Mouse (Mus musculus) heart, adult 2 months (tissue): Measurements from ENCODE around the gene Ccdc36. TPM values are rescaled to one million over a fixed set of nuclear protein-coding genes. Genes with fewer than 3 reads are reported as not detected.

Experiments used
- DNase-seq, 2 experiments: peaks; one replicate each; pipeline ENCODE4 v3.0.0; 2021
- H3K27ac ChIP-seq: fragments of 200-600 bp; 2 replicates; pipeline ENCODE4 v1.8.1; 2022
- H3K27me3 ChIP-seq: fragments of 200-500 bp; 2 replicates; pipeline ENCODE4 v1.6.1; 2012; ENCODE audit warnings: mild to moderate bottlenecking, low read length, inconsistent platforms, mixed read lengths; ENCODE audit not compliant: control insufficient read depth, insufficient read depth
- H3K36me3 ChIP-seq: fragments of 200-500 bp; 2 replicates; pipeline ENCODE4 v1.6.1; 2012; ENCODE audit warnings: low read length, inconsistent platforms; ENCODE audit not compliant: control insufficient read depth, insufficient read depth
- H3K4me1 ChIP-seq: fragments of 200-500 bp; 2 replicates; pipeline ENCODE4 v1.6.1; 2011; ENCODE audit warnings: low read length; ENCODE audit not compliant: control insufficient read depth, insufficient read depth
- H3K4me3 ChIP-seq: fragments of 200-600 bp; 2 replicates; pipeline ENCODE4 v1.8.1; 2022
- H3K79me2 ChIP-seq: fragments of 200-500 bp; replicated peaks from 2 replicates; pipeline ENCODE4 v1.6.1; 2012; ENCODE audit warnings: mild to moderate bottlenecking, inconsistent platforms, low read length, moderate library complexity, mixed read lengths; ENCODE audit not compliant: control insufficient read depth, insufficient read depth
- H3K9ac ChIP-seq: fragments of 200-500 bp; 2 replicates; pipeline ENCODE4 v1.6.1; 2012; ENCODE audit warnings: low read depth, mild to moderate bottlenecking, control low read depth, inconsistent platforms, low read length, mixed read lengths
- CTCF ChIP-seq: fragments of 200-600 bp; IDR thresholded peaks from 2 replicates; pipeline ENCODE4 v1.8.1; 2022; ENCODE audit warnings: antibody characterized with exemption, mild to moderate bottlenecking, moderate library complexity
- EP300 ChIP-seq: fragments of 200-500 bp; IDR thresholded peaks from 2 replicates; pipeline ENCODE4 v1.6.1; 2011; ENCODE audit warnings: low read depth, low read length, control low read depth; ENCODE audit not compliant: insufficient read depth
- POLR2A ChIP-seq: fragments of 200-500 bp; IDR thresholded peaks from 2 replicates; pipeline ENCODE4 v1.6.1; 2011; ENCODE audit warnings: mild to moderate bottlenecking, low read depth, low read length, control low read depth; ENCODE audit not compliant: insufficient read depth
- WGBS: fragments of 180-500 bp; shearing (Covaris S2); methylation state at CpG from one replicate; pipeline ENCODE4 v1.1.7; 2018; 5-methylcytosine and 5-hydroxymethylcytosine counted together
- intact Hi-C: fragments of 180-260 bp; cut with DNase I; formaldehyde crosslinking; loops from one replicate; pipeline ENCODE4 v1.15.1; 2025
- polyA plus RNA-seq: library from polyadenylated mRNA; depleted of rRNA; stranded (reverse); fragments of >200 nt; gene quantifications from 2 replicates; pipeline ENCODE4 v1.2.3, GENCODE M21; 2012
- total RNA-seq, 2 experiments: library from RNA; stranded (reverse); gene quantifications; 2 replicates each; pipeline ENCODE4 v1.2.3; 2021

Ccdc36 gene
- total and polyA plus RNA-seq, 3 experiments = not detected

- intact Hi-C loops = loop anchor here (2.0 kb wide), 1 partner anchor 17 kb away; the partner anchor contains the start of gene Lamb2
- 64% methylated on average over 5 of the region's 5 CpGs for WGBS
- Histone ChIP-seq H3K9ac (no peak overlapping the region), H3K79me2 (peaks cover 2% of the 10 kb centered on the region), H3K4me3 (peak overlapping the region; percentile 97), H3K4me1 (peaks cover 13% of the 10 kb centered on the region), H3K36me3 (no peaks in the 10 kb centered on the region), H3K27me3 (no peaks in the 10 kb centered on the region), H3K27ac (peak overlapping the region; percentile 97)
- no peak for TF ChIP-seq EP300
- no peak for TF ChIP-seq CTCF
- TF ChIP-seq POLR2A = no peak
- no peak for DNase-seq
Observed at GRCm38 (mm10) chr9:108461675-108462074, 33.4 kb upstream of the Ccdc36 start.

DNA sequence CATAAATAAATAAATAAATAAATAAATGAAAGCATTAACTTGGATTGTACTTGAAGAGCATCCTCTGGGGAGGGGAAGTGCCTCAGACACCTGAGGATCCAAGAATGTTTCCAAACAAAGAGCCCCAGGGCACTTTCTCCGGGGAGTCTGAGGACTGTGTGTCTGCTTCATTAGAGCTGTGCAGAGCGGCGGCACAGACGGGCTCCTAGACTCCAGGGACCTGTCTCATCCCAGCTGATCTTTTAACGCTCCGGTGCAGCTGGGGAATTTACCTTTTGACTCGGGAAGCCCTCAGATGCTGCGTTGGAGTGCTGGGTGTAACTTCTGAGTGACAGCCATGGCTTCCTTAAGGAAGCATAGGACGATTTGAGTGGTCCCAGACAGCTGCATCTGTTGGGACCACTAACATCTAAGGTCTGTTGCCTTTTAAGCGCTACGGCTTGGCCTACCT lies 32.9 kb upstream of the Ccdc36 start, which contains the start of gene Klhdc8b:
Gene Klhdc8b (minus strand): TSS at position 401 of the 451 bp plus-strand sequence.
- 18% methylated on average over 11 of the region's 11 CpGs for WGBS
- DNase-seq = peak in 1 of 2 experiments; percentile 34
- peak within 1 kb of the TSS; percentile 96 for H3K9ac ChIP-seq
- no peaks in the 10 kb centered on the region for H3K27me3 ChIP-seq
- peaks cover 13% of the 10 kb centered on the region for H3K4me1 ChIP-seq
- H3K4me3 ChIP-seq = peak within 1 kb of the TSS; percentile 97
- no peaks in the 10 kb centered on the region for H3K36me3 ChIP-seq
- peak within 1 kb of the TSS; percentile 97 for H3K27ac ChIP-seq
- intact Hi-C loops = loop anchor here (2.0 kb wide), 1 partner anchor 18 kb away; the partner anchor contains the start of gene Lamb2
- peaks cover 2% of the 10 kb centered on the region for H3K79me2 ChIP-seq
- no peak for TF ChIP-seq CTCF
- TF ChIP-seq POLR2A = no peak
- TF ChIP-seq EP300 = no peak

DNA sequence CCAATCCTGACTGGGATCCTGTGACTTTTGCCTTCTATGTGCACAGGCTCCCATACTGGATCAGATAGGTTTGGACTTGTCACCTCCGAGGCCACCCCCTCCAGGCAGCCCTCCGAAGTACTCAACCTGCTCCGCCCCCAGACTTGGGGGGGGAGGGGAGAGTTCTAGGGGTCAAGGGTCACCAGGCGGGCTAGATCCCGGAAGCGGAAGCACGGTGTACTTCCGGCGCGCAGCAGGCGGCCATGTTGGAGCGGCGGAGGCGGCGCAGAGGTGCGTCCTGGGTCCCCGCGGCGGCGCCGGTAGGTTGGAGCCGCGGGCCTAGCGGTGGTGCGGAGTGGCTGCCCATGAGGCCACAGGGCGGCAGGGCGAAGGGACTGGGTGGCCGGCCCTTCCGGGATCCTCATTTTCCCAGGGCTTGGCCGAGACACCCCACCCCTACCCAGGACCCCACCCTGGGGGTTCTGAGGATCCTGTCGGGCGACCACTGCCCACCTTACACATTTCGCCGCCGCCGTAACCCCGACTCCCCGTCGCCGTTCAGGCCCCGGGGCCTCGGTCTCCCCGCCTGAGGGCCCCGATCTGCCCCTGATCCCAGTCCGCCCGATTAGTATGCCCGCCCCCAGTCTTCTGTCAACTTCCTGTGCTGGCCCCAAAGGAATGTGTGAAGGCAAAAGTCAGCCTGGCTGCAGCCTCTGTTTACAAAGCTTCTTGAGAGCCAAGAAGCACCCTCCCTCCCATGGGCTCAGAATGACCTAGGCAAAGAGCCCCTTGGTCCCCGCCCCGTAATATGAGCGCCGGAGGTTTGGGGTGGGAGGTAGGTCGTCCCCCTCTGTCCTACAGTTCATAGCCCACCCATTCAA lies 32.3 kb upstream of the Ccdc36 start, which contains the start of gene Ccdc71:
Gene Ccdc71 (plus strand): TSS at position 209 of the 860 bp plus-strand sequence.
- peak; percentile 44 for TF ChIP-seq POLR2A
- no peak for TF ChIP-seq CTCF
- 0 out of 2 replicates have a peak, but pooled peaks have one; percentile 23 for TF ChIP-seq EP300
- Histone ChIP-seq H3K9ac (peak within 1 kb of the TSS; percentile 96), H3K36me3 (no peaks in the 10 kb centered on the region), H3K4me3 (peak within 1 kb of the TSS; percentile 97), H3K27ac (peak within 1 kb of the TSS; percentile 97), H3K4me1 (peaks cover 13% of the 10 kb centered on the region), H3K27me3 (no peaks in the 10 kb centered on the region), H3K79me2 (peaks cover 2% of the 10 kb centered on the region)
- intact Hi-C loops = loop anchor here (2.0 kb wide), 1 partner anchor 18 kb away; the partner anchor contains the start of gene Lamb2
- DNase-seq = peak; percentile 88 to 91
- WGBS = under 1% methylated on average over 52 of the region's 52 CpGs

DNA sequence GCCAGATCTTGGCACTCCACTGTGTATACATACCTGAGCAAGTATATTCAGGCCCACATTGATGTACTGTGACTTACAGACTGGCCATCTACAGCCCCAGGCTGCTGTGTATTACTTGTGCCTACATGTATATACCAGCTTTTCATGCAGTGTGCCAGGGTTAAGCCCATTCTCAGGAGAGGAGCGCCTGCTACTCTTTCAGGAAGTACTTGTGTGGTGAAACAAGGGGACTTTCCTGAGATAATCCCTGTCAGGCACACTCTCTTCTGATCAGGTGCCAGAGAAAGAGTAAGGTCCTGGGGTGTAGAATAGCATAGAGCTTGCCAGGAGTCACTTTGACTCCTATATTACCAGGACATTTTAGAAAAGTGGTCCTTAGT lies 31.6 kb upstream of the Ccdc36 start:
- intact Hi-C loops = loop anchor here (2.0 kb wide), 1 partner anchor 19 kb away; the partner anchor contains the start of gene Lamb2
- WGBS = 43% methylated on average over 1 of the region's 1 CpGs
- Histone ChIP-seq H3K27me3 (no peaks in the 10 kb centered on the region), H3K27ac (peak overlapping the region; percentile 97), H3K79me2 (peaks cover 2% of the 10 kb centered on the region), H3K4me3 (peak overlapping the region; percentile 97), H3K4me1 (peaks cover 13% of the 10 kb centered on the region), H3K36me3 (no peaks in the 10 kb centered on the region), H3K9ac (no peak overlapping the region)
- TF ChIP-seq EP300 (no peak), CTCF (no peak), POLR2A (no peak)
- DNase-seq = no peak

- WGBS = 87% methylated on average over 10 of the region's 10 CpGs
- TF ChIP-seq CTCF (no peak), EP300 (no peak), POLR2A (no peak)
- Histone ChIP-seq H3K79me2 (no peaks in the 10 kb centered on the region), H3K36me3 (no peaks in the 10 kb centered on the region), H3K4me1 (peaks cover 6% of the 10 kb centered on the region), H3K27me3 (no peaks in the 10 kb centered on the region), H3K4me3 (no peak overlapping the region), H3K9ac (no peak overlapping the region), H3K27ac (no peak overlapping the region)
- intact Hi-C loops = no loop called here
- no peak for DNase-seq
Observed at GRCm38 (mm10) chr9:108456953-108457352, 28.7 kb upstream of the Ccdc36 start.
